Comparison of ENCODE assay signal across 24 mouse cellular contexts in the genomic region with DNA sequence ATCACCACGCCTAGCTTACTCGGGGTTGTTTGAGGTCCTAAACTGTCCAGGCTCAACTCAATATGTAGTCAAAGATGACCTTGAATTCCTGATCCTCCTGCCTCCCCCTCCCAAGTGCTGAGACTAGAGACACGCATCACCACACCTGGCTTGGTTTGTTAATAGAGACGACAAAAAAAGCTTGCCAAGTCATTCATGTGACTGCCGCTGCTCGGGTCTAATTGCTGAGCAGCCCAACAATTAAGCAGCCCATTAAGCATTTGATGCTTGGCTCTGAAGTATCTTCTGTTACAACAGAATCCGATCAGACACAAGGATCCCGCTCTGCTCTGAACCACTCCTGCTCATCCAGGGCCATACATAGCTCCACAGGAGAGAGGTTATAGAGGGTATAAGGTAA. TPM values are rescaled to one million over a fixed set of nuclear protein-coding genes. Genes with fewer than 3 reads are reported as not detected.
A peak's percentile ranks its signal among the peaks of the same experiment; 100 is the strongest.
DNase-seq lines count a peak whose midpoint lies in the region; ATAC-seq and TF ChIP-seq lines count a peak whose summit lies in the region.
"Had no signal": no experiment of that assay in that cellular context is flagged by ENCODE, and none has a peak within 500 bp of the region (broad histone marks: within the 10 kb centered on the region; RNA-seq: fewer than 3 reads in every experiment).

No protein-coding gene starts in this region.

- TF ChIP-seq POLR2A in olfactory bulb, adult 2 months (IDR thresholded peaks at IDR 0.05; ENCODE audit: insufficient read depth, low read depth, low read length): no peak
- no peak for TF ChIP-seq POLR2A in thymus, adult 2 months (IDR thresholded peaks at IDR 0.05; ENCODE audit: control insufficient read depth, extremely low read depth, insufficient read depth, low read length, poor library complexity)

- TF ChIP-seq CTCF in midbrain, postnatal 0 days (IDR thresholded peaks at IDR 0.05): no peak
- no peak for TF ChIP-seq CTCF in olfactory bulb, adult 2 months (IDR thresholded peaks at IDR 0.05; ENCODE audit: insufficient read depth, low read depth, low read length)
- TF ChIP-seq CTCF in thymus, adult 2 months (IDR thresholded peaks at IDR 0.05; ENCODE audit: borderline replicate concordance, control insufficient read depth, extremely low read depth, insufficient read depth, low read length, poor library complexity): no peak
- TF ChIP-seq CTCF in intestine, postnatal 0 days (IDR thresholded peaks at IDR 0.05; ENCODE audit: low read depth): no peak

- H3K36me3 ChIP-seq in midbrain, postnatal 0 days (ENCODE audit: insufficient read depth, low read length): no peaks in the 10 kb centered on the region
- no peaks in the 10 kb centered on the region for H3K36me3 ChIP-seq in midbrain, embryonic 15.5 days (replicated peaks)
- no peaks in the 10 kb centered on the region for H3K36me3 ChIP-seq in kidney, embryonic 16.5 days (ENCODE audit: insufficient read depth, low read length)
- no peaks in the 10 kb centered on the region for H3K36me3 ChIP-seq in thymus, adult 2 months (ENCODE audit: control insufficient read depth, insufficient read depth, low read length)
- no peaks in the 10 kb centered on the region for H3K36me3 ChIP-seq in intestine, postnatal 0 days (ENCODE audit: control insufficient read depth, insufficient read depth)
- H3K36me3 ChIP-seq: limb, embryonic 15.5 days; liver, embryonic 15.5 days; midbrain, embryonic 12.5 days had no signal

- no peak overlapping the region for H3K27ac ChIP-seq in midbrain, postnatal 0 days (ENCODE audit: low read depth, low read length)
- no peak overlapping the region for H3K27ac ChIP-seq in midbrain, embryonic 15.5 days
- H3K27ac ChIP-seq in kidney, embryonic 16.5 days (ENCODE audit: low read length): no peak overlapping the region
- peak overlapping the region; percentile 2; the same call in 1 of the 2 replicates for H3K27ac ChIP-seq in olfactory bulb, adult 2 months (ENCODE audit: insufficient read depth, low read depth, low read length)
- no peak overlapping the region for H3K27ac ChIP-seq in thymus, adult 2 months (ENCODE audit: control insufficient read depth, insufficient read depth, low read length)
- H3K27ac ChIP-seq in intestine, postnatal 0 days (ENCODE audit: low read depth, low read length): no peak overlapping the region
- H3K27ac ChIP-seq: heart, adult 2 months; limb, embryonic 15.5 days; liver, embryonic 15.5 days; midbrain, embryonic 12.5 days had no signal

- no peak overlapping the region for H3K9ac ChIP-seq in midbrain, postnatal 0 days (replicated peaks; ENCODE audit: low read length, poor library complexity, severe bottlenecking)
- H3K9ac ChIP-seq in midbrain, embryonic 15.5 days: no peak overlapping the region
- no peak overlapping the region for H3K9ac ChIP-seq in kidney, embryonic 16.5 days (replicated peaks; ENCODE audit: low read length)
- H3K9ac ChIP-seq in intestine, postnatal 0 days (ENCODE audit: low read depth, low read length): no peak overlapping the region
- H3K9ac ChIP-seq: limb, embryonic 15.5 days; liver, embryonic 15.5 days; midbrain, embryonic 12.5 days had no signal

- H3K4me1 ChIP-seq in midbrain, postnatal 0 days (ENCODE audit: insufficient read depth, low read length): no peaks in the 10 kb centered on the region
- no peaks in the 10 kb centered on the region for H3K4me1 ChIP-seq in midbrain, embryonic 15.5 days
- H3K4me1 ChIP-seq in kidney, embryonic 16.5 days (ENCODE audit: insufficient read depth, low read length): no peaks in the 10 kb centered on the region
- peaks cover 7% of the 10 kb centered on the region for H3K4me1 ChIP-seq in olfactory bulb, adult 2 months (ENCODE audit: control insufficient read depth, insufficient read depth, low read length)
- no peaks in the 10 kb centered on the region for H3K4me1 ChIP-seq in thymus, adult 2 months (replicated peaks; ENCODE audit: control insufficient read depth, insufficient read depth, low read length)
- H3K4me1 ChIP-seq in intestine, postnatal 0 days (replicated peaks; ENCODE audit: control insufficient read depth, insufficient read depth, low read length): no peaks in the 10 kb centered on the region
- H3K4me1 ChIP-seq: limb, embryonic 15.5 days; liver, embryonic 15.5 days; midbrain, embryonic 12.5 days had no signal

- no peak overlapping the region for H3K4me2 ChIP-seq in midbrain, postnatal 0 days (ENCODE audit: low read depth, low read length, poor library complexity, severe bottlenecking)
- no peak overlapping the region for H3K4me2 ChIP-seq in midbrain, embryonic 15.5 days
- no peak overlapping the region for H3K4me2 ChIP-seq in kidney, embryonic 16.5 days (replicated peaks; ENCODE audit: low read depth, low read length)
- H3K4me2 ChIP-seq in intestine, postnatal 0 days (replicated peaks; ENCODE audit: low read depth): no peak overlapping the region
- H3K4me2 ChIP-seq: limb, embryonic 15.5 days; liver, embryonic 15.5 days; midbrain, embryonic 12.5 days had no signal

- H3K27me3 ChIP-seq in midbrain, postnatal 0 days (ENCODE audit: insufficient read depth, low read length): no peaks in the 10 kb centered on the region
- H3K27me3 ChIP-seq in midbrain, embryonic 15.5 days (replicated peaks): no peaks in the 10 kb centered on the region
- no peaks in the 10 kb centered on the region for H3K27me3 ChIP-seq in kidney, embryonic 16.5 days (ENCODE audit: insufficient read depth, low read length)
- no peaks in the 10 kb centered on the region for H3K27me3 ChIP-seq in thymus, adult 2 months (ENCODE audit: control insufficient read depth, insufficient read depth, low read length)
- no peaks in the 10 kb centered on the region for H3K27me3 ChIP-seq in intestine, postnatal 0 days (replicated peaks; ENCODE audit: control insufficient read depth, insufficient read depth, low read length)
- H3K27me3 ChIP-seq: limb, embryonic 15.5 days; liver, embryonic 15.5 days; midbrain, embryonic 12.5 days had no signal

- no peaks in the 10 kb centered on the region for H3K9me3 ChIP-seq in midbrain, postnatal 0 days (ENCODE audit: low read length)
- H3K9me3 ChIP-seq in midbrain, embryonic 15.5 days: no peaks in the 10 kb centered on the region
- peaks cover 18% of the 10 kb centered on the region for H3K9me3 ChIP-seq in kidney, embryonic 16.5 days (ENCODE audit: low read length)
- H3K9me3 ChIP-seq in intestine, postnatal 0 days (ENCODE audit: control insufficient read depth): peaks cover 10% of the 10 kb centered on the region; the same call in 1 of the 2 replicates
- H3K9me3 ChIP-seq: liver, embryonic 15.5 days had no signal

- 69% methylated on average over 8 of the region's 8 CpGs for WGBS in midbrain, postnatal 0 days
- 66% methylated on average over 8 of the region's 8 CpGs for WGBS in midbrain, embryonic 15.5 days
- WGBS in kidney, embryonic 16.5 days: 43% methylated on average over 8 of the region's 8 CpGs
- WGBS in olfactory bulb, adult 2 months: 16% methylated on average over 8 of the region's 8 CpGs
- WGBS in thymus, adult 2 months: 84% methylated on average over 8 of the region's 8 CpGs
- 72% methylated on average over 8 of the region's 8 CpGs for WGBS in intestine, postnatal 0 days

- H3K4me3 ChIP-seq in midbrain, postnatal 0 days (ENCODE audit: low read depth, low read length): no peak overlapping the region
- H3K4me3 ChIP-seq in midbrain, embryonic 15.5 days: no peak overlapping the region
- H3K4me3 ChIP-seq in kidney, embryonic 16.5 days (ENCODE audit: low read length): no peak overlapping the region
- H3K4me3 ChIP-seq in olfactory bulb, adult 2 months (ENCODE audit: insufficient read depth, low read depth, low read length): no peak overlapping the region
- no peak overlapping the region for H3K4me3 ChIP-seq in thymus, adult 2 months (ENCODE audit: control insufficient read depth, insufficient read depth, low read length)
- no peak overlapping the region for H3K4me3 ChIP-seq in intestine, postnatal 0 days (ENCODE audit: low read depth, low read length)
- H3K4me3 ChIP-seq: heart, adult 2 months; limb, embryonic 15.5 days; liver, embryonic 15.5 days; midbrain, embryonic 12.5 days had no signal

- DNase-seq in midbrain, postnatal 0 days (ENCODE audit: low spot score): peak; percentile 63
- DNase-seq in kidney, adult 11 months: peak; percentile 66
- DNase-seq in thymus, adult 2 months: no peak
- DNase-seq: adrenal gland, adult 8-10 months; cerebellum, postnatal 14 days; embryo, embryonic 11 days; gastrocnemius, postnatal 14 days; heart, adult 2 months; lung, postnatal 10 days; retina, postnatal 1 day; thymus, postnatal 25 days had no signal

- ATAC-seq in midbrain, postnatal 0 days (ENCODE audit: low FRiP score): no peak
- ATAC-seq in midbrain, embryonic 15.5 days (replicated peaks): no peak
- ATAC-seq in kidney, embryonic 16.5 days (ENCODE audit: low FRiP score, low TSS enrichment): peak; percentile 86
- ATAC-seq in intestine, postnatal 0 days: no peak

RNA-seq across cellular contexts. Expression of a gene that starts 10.8 kb away (rescaled TPM):
- 2.3 and 2.8 TPM in 2 replicates for total RNA-seq in midbrain, postnatal 0 days (2014; rRNA removed)
- polyA plus RNA-seq in midbrain, postnatal 0 days (2015; fragmentation: Nextera tagmentation; extraction: Ambion mirVana): 0.33 and 0.60 TPM in 2 replicates
- 0.33 and 0.44 TPM in 2 replicates for polyA plus RNA-seq in midbrain, embryonic 15.5 days (2015; fragmentation: Nextera tagmentation; extraction: Ambion mirVana)
- polyA plus RNA-seq in kidney, embryonic 16.5 days (2015; fragmentation: Nextera tagmentation; extraction: Ambion mirVana): 0.05 and 0.07 TPM in 2 replicates
- polyA plus RNA-seq in olfactory bulb, adult 2 months (2012; ENCODE audit: insufficient read depth, insufficient read length, low replicate concordance, missing spikeins): not detected in 2 replicates
- 0.06 and 0.26 TPM in 2 replicates for polyA plus RNA-seq in thymus, adult 2 months (2012; rRNA removed)
- 0.04 and 0.10 TPM in 2 replicates for polyA plus RNA-seq in intestine, postnatal 0 days (2015; fragmentation: Nextera tagmentation; extraction: Ambion mirVana)
- total RNA-seq: gastrocnemius, postnatal 14 days; heart, adult 2 months; hematopoietic stem cell, adult 5-6 weeks; megakaryocyte progenitor cell, adult 5-6 weeks; neutrophil, adult 5-6 weeks had no signal
- polyA plus RNA-seq: C2C12; heart, adult 2 months; liver, embryonic 15.5 days had no signal

RNA-seq across cellular contexts. Expression of a gene that starts 17.3 kb away (rescaled TPM):
- 70.8 and 93.0 TPM in 2 replicates for total RNA-seq in midbrain, postnatal 0 days (2014; rRNA removed)
- polyA plus RNA-seq in midbrain, postnatal 0 days (2015; fragmentation: Nextera tagmentation; extraction: Ambion mirVana): 94.5 and 96.9 TPM in 2 replicates
- polyA plus RNA-seq in midbrain, embryonic 15.5 days (2015; fragmentation: Nextera tagmentation; extraction: Ambion mirVana): 73.5 and 79.0 TPM in 2 replicates
- polyA plus RNA-seq in kidney, embryonic 16.5 days (2015; fragmentation: Nextera tagmentation; extraction: Ambion mirVana): 81.9 and 82.7 TPM in 2 replicates
- polyA plus RNA-seq in olfactory bulb, adult 2 months (2012; ENCODE audit: insufficient read depth, insufficient read length, low replicate concordance, missing spikeins): not detected in 2 replicates
- 117 and 118 TPM in 2 replicates for polyA plus RNA-seq in thymus, adult 2 months (2012; rRNA removed)
- polyA plus RNA-seq in intestine, postnatal 0 days (2015; fragmentation: Nextera tagmentation; extraction: Ambion mirVana): 46.5 and 52.4 TPM in 2 replicates

RNA-seq across cellular contexts. Expression of a gene that starts 31.2 kb away (rescaled TPM):
- 28.9 and 34.0 TPM in 2 replicates for total RNA-seq in midbrain, postnatal 0 days (2014; rRNA removed)
- 18.3 and 19.6 TPM in 2 replicates for polyA plus RNA-seq in midbrain, postnatal 0 days (2015; fragmentation: Nextera tagmentation; extraction: Ambion mirVana)
- polyA plus RNA-seq in midbrain, embryonic 15.5 days (2015; fragmentation: Nextera tagmentation; extraction: Ambion mirVana): 32.2 and 33.5 TPM in 2 replicates
- polyA plus RNA-seq in kidney, embryonic 16.5 days (2015; fragmentation: Nextera tagmentation; extraction: Ambion mirVana): 39.4 and 43.7 TPM in 2 replicates
- not detected in 2 replicates for polyA plus RNA-seq in olfactory bulb, adult 2 months (2012; ENCODE audit: insufficient read depth, insufficient read length, low replicate concordance, missing spikeins)
- 65.3 and 83.7 TPM in 2 replicates for polyA plus RNA-seq in thymus, adult 2 months (2012; rRNA removed)
- polyA plus RNA-seq in intestine, postnatal 0 days (2015; fragmentation: Nextera tagmentation; extraction: Ambion mirVana): 14.7 and 14.9 TPM in 2 replicates

RNA-seq across cellular contexts. Expression of a gene that starts 52.9 kb away (rescaled TPM):
- total RNA-seq in midbrain, postnatal 0 days (2014; rRNA removed): 27.5 and 31.3 TPM in 2 replicates
- polyA plus RNA-seq in midbrain, postnatal 0 days (2015; fragmentation: Nextera tagmentation; extraction: Ambion mirVana): 0.62 and 0.81 TPM in 2 replicates
- polyA plus RNA-seq in midbrain, embryonic 15.5 days (2015; fragmentation: Nextera tagmentation; extraction: Ambion mirVana): 0.19 and 0.34 TPM in 2 replicates
- 0.05 TPM in 2 replicates for polyA plus RNA-seq in kidney, embryonic 16.5 days (2015; fragmentation: Nextera tagmentation; extraction: Ambion mirVana)
- polyA plus RNA-seq in olfactory bulb, adult 2 months (2012; ENCODE audit: insufficient read depth, insufficient read length, low replicate concordance, missing spikeins): not detected in 2 replicates
- 0.96 and 1.0 TPM in 2 replicates for polyA plus RNA-seq in thymus, adult 2 months (2012; rRNA removed)
- not detected in 2 replicates for polyA plus RNA-seq in intestine, postnatal 0 days (2015; fragmentation: Nextera tagmentation; extraction: Ambion mirVana)
- total RNA-seq: hematopoietic stem cell, adult 5-6 weeks; megakaryocyte progenitor cell, adult 5-6 weeks; neutrophil, adult 5-6 weeks had no signal
- polyA plus RNA-seq: C2C12; heart, embryonic 14.5 days; intestine, embryonic 14.5 days; liver, embryonic 15.5 days; midbrain, embryonic 12.5 days had no signal

RNA-seq across cellular contexts. Expression of a gene that starts 57.3 kb away (rescaled TPM):
- 82.4 and 97.3 TPM in 2 replicates for total RNA-seq in midbrain, postnatal 0 days (2014; rRNA removed)
- 128 and 138 TPM in 2 replicates for polyA plus RNA-seq in midbrain, postnatal 0 days (2015; fragmentation: Nextera tagmentation; extraction: Ambion mirVana)
- polyA plus RNA-seq in midbrain, embryonic 15.5 days (2015; fragmentation: Nextera tagmentation; extraction: Ambion mirVana): 123 TPM in 2 replicates
- polyA plus RNA-seq in kidney, embryonic 16.5 days (2015; fragmentation: Nextera tagmentation; extraction: Ambion mirVana): 317 and 349 TPM in 2 replicates
- not detected in 2 replicates for polyA plus RNA-seq in olfactory bulb, adult 2 months (2012; ENCODE audit: insufficient read depth, insufficient read length, low replicate concordance, missing spikeins)
- polyA plus RNA-seq in thymus, adult 2 months (2012; rRNA removed): 60.9 and 61.6 TPM in 2 replicates
- polyA plus RNA-seq in intestine, postnatal 0 days (2015; fragmentation: Nextera tagmentation; extraction: Ambion mirVana): 429 and 451 TPM in 2 replicates

Comparison
In these comparisons a context has a peak if more than half of its experiments do, and no peak if none do; other contexts are left out.
1. RNA of a gene that starts 17.3 kb away (polyA plus RNA-seq): 117 to 118 TPM in thymus, adult 2 months, 94.5 to 96.9 TPM in midbrain, postnatal 0 days, 81.9 to 82.7 TPM in kidney, embryonic 16.5 days, 73.5 to 79.0 TPM in midbrain, embryonic 15.5 days and 46.5 to 52.4 TPM in intestine, postnatal 0 days; not detected in olfactory bulb, adult 2 months; every median in the first group is over 10 times any median in the second.
2. RNA of a gene that starts 31.2 kb away (polyA plus RNA-seq): 65.3 to 83.7 TPM in thymus, adult 2 months, 39.4 to 43.7 TPM in kidney, embryonic 16.5 days, 32.2 to 33.5 TPM in midbrain, embryonic 15.5 days, 18.3 to 19.6 TPM in midbrain, postnatal 0 days and 14.7 to 14.9 TPM in intestine, postnatal 0 days; not detected in olfactory bulb, adult 2 months; every median in the first group is over 10 times any median in the second.